Mouse (Mus musculus): Measurements from ENCODE around the gene Agtrap.
"Not testable (repeated sequence)": the region's sequence is repeated elsewhere in the genome, so short reads cannot be mapped to it uniquely, and the experiment has no call there.

Agtrap gene

GRCm38 (mm10) chr4:148087907-148088527 lies at the start of gene Agtrap:
Agtrap (minus strand) TSS chr4:148088031.
- peak; percentile 97 for DNase-seq (ENCODE audit: low spot score in 2 of 2)

DNA sequence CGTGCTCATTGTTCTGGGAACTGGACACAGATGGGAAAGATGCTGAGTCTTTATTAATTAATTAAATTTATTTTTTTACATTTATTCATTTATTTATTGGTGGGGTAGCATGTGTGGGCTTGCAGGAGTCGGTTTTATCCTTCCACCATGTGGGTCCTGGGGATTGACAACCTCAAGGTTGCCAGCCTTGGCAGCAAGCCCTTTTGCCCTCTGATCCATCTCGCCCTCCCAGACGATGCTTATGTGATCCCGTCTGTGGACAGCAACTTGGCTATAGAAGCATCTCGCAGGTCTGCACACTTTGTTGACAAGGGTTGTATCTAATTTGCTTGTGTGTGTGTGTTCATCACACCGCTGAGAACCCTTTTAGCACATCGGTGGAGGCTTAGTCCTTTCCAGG lies 49.7 kb upstream of the Agtrap start:
- no peak for DNase-seq (ENCODE audit: low spot score in 2 of 2)

- no peak for DNase-seq (ENCODE audit: low spot score in 2 of 2)
Observed at GRCm38 (mm10) chr4:148134988-148135387, 47.2 kb upstream of the Agtrap start.

GRCm38 (mm10) chr4:148131497-148132081 lies 43.8 kb upstream of the Agtrap start:
- no peak for DNase-seq (ENCODE audit: low spot score in 2 of 2)

DNA sequence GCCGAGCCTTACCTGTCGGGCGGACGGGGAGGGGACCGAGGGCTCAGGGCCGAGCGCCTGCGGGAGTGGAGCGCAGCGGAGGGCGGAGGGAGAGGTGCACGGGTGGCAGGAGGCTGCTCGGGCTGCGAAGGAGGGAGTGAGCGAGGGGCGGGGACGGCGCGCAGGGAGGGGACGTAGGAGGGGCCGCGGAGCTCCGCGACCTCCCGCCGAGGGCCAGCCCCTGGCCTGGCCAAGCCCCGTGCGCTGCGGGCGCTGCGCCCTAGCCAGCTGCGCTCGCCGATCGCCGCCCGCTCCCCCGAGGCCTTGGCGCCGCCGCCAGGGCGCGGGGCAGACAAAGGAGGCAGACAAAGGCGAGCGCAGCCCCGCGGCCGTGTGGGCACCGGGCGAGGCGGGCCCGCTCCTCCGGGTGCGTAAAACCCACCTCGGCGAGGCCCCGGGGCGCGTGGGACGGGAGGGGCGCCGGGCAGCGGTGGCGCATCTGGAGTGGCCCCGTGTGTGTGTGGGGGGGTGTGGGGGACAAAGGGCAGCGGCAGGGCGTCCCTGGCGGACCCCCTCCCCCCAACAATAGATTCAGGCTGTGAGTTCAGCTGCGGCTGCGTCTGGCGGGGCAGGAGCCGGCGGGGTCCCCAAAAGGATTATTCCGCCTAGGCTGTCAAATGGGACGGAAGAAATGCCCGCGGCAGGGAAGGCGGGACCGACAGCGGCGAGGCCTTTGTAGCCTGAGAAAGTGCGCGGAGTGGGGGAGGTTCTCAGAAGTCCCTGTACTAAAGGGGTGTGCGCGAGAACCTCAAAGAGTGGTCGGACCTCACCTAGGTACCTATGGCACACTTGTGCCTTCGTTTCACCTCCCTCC lies 43.0 kb upstream of the Agtrap start, which contains the start of gene Draxin:
Draxin (minus strand) TSS at position 138 of the 853 bp plus-strand sequence.
- DNase-seq (ENCODE audit: low spot score in 2 of 2) = peak; percentile 57 to 69

- no peak for DNase-seq (ENCODE audit: low spot score in 2 of 2)
Observed at GRCm38 (mm10) chr4:148130133-148130532, 42.3 kb upstream of the Agtrap start, which contains the start of gene Mad2l2. Mad2l2 (plus strand) TSS chr4:148130384.

DNA sequence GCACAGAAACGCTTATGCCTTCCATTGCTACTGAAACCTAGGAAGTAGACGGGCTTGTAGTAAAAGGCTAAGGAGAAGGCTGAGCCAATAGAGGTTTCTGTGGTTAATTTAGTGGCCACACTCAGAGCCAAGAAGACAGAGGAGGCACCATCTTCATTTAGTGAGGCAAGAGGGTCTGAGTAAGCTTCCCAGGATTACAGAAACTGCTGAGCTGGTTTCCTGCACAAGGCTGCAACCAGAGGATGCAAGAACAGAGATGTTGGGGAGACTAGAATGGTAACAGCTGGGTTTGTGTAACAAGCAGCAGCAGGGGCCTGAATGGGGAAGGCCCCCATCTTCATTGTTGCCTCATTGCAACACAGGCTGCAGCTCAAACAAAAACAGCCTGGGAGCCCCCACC lies 40.8 kb upstream of the Agtrap start:
- DNase-seq (ENCODE audit: low spot score in 2 of 2) = no peak

DNA sequence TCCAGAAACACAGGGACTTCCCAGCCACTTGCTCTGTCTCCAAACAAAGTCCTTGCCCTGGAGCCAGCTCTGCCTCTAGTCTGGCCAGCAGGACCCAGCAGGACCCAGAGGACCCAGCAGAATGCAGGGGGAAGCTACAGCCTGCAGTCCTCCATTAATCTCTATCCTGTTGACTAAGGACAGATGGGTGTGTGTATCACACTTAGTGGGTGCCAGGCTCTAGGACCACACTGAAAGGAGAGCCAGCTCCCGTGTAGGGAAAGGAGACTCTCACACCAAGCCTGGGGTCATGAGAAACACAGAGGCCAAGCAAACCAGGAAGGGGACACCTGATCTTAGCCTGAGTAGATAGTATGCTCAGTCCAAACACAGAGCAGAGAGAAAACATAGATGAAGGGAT lies 40.4 kb upstream of the Agtrap start:
- no peak for DNase-seq (ENCODE audit: low spot score in 2 of 2)

- DNase-seq (ENCODE audit: low spot score in 2 of 2) = no peak
Observed at GRCm38 (mm10) chr4:148122694-148123066, 34.8 kb upstream of the Agtrap start.

DNA sequence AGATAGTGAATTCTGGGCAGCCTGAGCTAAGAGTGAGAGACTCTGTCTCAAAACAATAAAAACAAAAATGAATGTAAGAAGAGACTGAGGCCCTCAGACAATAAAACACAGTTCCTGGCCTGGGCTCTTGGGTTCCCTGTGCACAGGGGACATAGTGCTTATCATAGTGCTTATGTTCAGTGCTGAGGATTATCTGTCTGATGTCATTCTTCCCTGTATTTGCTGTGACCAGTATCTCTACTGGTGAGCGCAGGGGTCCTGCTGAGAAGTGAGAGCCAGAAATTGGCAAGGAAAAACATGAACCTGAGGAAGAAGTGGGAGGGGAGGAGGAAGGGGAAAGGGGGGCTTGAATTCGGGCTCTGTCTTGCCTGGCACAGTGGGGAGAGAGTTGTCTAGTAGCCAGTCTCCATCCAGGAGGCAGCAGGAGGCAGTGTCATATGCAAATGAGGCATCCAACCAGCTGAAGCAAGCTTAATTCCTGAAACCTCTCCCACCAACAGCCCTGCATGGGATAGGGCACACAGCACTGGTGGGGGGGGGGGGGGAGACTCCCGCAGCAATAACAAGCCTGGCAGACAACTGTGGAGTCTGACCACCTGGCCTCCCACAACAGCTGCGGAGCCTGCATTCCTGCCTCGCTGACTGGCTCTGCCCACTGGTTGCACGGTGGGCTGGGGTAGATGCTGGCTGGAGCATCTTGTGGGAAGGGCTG lies 34.3 kb upstream of the Agtrap start:
- no peak for DNase-seq (ENCODE audit: low spot score in 2 of 2)

DNA sequence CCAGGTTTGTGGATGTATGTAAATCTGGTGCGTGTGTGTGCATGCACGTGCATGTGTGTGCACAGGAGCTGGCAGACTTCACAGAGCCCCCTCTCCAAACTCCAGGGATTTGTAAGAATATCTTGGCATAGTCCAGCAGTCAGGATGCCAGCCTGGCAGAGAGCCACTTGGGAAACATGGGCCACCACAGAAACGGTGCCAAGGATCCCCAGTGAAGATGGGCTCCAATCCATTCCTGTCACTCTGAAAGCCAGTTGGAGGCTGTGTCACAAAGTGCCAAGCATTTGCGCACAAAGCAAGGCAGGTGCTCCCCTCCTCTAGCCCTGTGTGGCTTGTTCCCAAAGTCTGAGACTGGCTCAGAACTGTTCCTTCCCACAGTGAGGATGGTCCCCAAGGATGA lies 33.5 kb upstream of the Agtrap start:
- DNase-seq (ENCODE audit: low spot score in 2 of 2) = peak; percentile 91 to 92

DNA sequence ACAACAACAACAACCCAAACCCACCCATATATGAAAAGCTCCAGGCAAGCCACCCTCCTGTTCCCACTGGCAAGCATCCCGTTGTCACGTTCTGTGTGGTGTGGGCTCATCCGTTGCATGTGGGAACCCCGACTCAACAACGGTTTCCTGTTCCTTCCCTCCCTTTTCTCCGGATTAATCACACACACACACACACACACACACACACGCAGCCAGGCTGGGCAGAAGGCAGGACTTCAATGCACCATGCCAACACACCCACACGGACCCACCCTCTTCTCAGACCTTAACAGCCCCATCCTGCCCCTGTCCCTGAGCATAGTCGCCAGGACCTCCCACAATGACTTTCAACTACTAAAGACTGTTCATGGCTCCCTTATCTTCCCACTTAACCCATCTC lies 32.7 kb upstream of the Agtrap start:
- DNase-seq (ENCODE audit: low spot score in 2 of 2) = no peak

DNA sequence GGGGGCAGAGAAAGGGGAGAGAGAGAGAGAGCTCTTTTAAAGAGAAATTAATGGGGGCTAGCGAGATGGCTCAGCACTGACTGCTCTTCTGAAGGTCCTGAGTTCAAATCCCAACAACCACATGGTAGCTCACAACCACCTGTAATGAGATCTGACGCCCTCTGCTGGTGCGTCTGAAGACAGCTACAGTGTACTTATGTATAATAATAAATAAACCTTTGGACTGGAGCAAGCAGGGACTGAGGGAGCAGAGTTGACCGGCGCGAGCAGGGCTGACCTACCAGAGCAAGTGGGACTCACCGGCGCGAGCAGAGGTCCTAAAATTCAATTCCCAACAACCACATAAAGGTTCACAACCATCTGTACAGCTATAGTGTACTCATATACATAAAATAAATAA lies 31.7 kb upstream of the Agtrap start:
- DNase-seq (ENCODE audit: low spot score in 2 of 2) = not testable (repeated sequence)

- DNase-seq (ENCODE audit: low spot score in 2 of 2) = no peak
Observed at GRCm38 (mm10) chr4:148117392-148117791, 29.6 kb upstream of the Agtrap start.

- no peak for DNase-seq (ENCODE audit: low spot score in 2 of 2)
Observed at GRCm38 (mm10) chr4:148116657-148117056, 28.8 kb upstream of the Agtrap start.

- DNase-seq (ENCODE audit: low spot score in 2 of 2) = peak in 1 of 2 experiments; percentile 52
Observed at GRCm38 (mm10) chr4:148115467-148115866, 27.6 kb upstream of the Agtrap start.

DNA sequence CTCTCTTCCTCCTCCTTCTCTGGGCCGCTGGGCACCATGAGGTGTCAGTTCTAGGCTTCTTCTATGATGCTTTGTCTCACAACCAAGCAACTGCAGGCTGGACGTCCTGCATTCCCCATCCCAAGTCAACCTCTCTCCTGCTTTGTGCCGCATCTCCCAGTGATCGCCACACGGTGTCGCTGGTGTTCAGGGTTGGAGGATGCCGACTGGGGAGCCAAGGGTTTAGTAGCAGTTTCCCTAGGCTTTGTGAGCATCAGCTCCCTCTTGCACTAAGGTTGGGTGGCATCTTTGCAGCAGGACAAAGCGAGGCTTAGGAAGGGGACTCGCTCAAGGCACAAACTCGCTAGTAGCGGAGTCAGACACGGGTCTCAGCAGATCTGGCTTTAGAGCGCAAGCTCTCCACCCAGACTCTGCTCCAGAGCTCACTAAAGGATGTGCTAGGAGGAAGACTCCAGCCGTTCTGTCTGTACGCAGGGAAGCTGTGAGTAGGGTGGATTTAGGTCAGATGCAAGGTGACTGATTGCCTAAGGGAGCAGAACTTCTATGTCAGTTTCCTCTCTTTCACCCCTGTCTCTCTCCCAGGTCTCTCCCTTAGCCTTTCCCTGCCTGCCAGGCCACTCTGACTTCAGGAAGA lies 27.0 kb upstream of the Agtrap start:
- peak; percentile 80 to 92 for DNase-seq (ENCODE audit: low spot score in 2 of 2)

DNA sequence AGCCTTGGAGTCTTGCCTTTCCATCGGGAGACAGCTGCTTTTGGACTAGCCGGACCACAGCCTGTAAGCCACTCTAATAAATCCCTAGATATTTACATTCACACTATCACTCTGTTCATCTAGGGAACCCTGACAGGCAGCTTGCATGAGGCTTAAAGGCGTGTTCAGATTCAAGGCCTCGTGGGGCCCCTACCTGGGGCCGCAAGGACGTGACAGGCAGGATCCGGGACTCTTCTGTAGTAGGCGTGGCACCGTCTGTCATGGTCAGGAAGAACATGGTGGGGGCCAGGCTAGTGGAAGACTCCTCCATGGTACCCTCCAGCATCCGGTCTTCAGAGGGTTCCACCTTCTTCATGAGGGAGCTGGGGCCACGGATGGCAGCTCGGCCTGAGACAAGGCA lies 24.7 kb upstream of the Agtrap start:
- DNase-seq (ENCODE audit: low spot score in 2 of 2) = no peak

- no peak for DNase-seq (ENCODE audit: low spot score in 2 of 2)
Observed at GRCm38 (mm10) chr4:148109215-148109614, 21.4 kb upstream of the Agtrap start.

GRCm38 (mm10) chr4:148108565-148109100 lies 20.8 kb upstream of the Agtrap start:
- no peak for DNase-seq (ENCODE audit: low spot score in 2 of 2)

DNA sequence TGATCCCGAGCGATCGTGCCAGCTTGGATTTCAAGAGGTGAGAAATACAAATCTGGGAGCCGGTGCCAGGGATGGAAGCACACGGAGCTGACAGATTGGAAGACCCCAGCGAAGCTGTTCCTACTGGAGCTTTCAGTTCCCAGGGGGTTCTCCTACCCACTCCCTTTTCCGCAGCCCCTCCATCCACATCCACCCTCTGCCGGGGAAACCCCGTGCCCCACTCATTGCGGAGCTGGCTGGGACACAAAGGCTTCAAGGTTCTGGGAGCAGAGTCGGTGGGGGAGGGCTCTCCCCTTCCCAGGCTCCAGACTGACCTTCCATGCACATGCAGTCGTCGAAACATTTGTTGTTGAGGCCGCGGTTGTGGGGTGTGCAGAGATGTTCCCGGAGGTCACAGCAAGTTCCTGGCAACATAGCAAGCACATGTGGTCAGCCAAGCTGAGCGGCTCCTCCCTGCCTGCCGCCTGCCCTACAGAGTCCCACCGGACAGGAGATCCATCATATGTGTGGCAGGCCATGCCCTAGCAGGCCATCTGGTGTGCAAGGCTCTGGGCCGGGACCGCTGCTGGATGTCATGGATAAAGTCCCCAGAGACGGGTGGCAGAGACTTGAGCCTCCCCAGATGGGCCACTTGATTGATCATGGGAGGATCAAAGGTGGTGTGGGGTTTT lies 19.9 kb upstream of the Agtrap start:
- peak; percentile 60 to 64 for DNase-seq (ENCODE audit: low spot score in 2 of 2)

Data from right cerebral cortex, postnatal 10 days (tissue).